Mouse (Mus musculus) mature B cell (primary cell): Measurements from ENCODE around the gene Gsto2.

Source experiments
- in situ Hi-C: fragments of 300-500 bp; cut with MboI; formaldehyde crosslinking; loops from 2 replicates; pipeline ENCODE4 v1.14.3; 2019

Gsto2 gene

GRCm38 (mm10) chr19:47919126-47919965, 54.0 kb downstream of the Gsto2 start, which contains the start of the genes Cfap43 and Itprip:
Gene Cfap43 (minus strand): TSS chr19:47919287.
Gene Itprip (minus strand): TSS chr19:47919299.
- in situ Hi-C loops: no loop called here

GRCm38 (mm10) chr19:47919966-47920375, 54.6 kb downstream of the Gsto2 start:
- in situ Hi-C loops: no loop called here

DNA sequence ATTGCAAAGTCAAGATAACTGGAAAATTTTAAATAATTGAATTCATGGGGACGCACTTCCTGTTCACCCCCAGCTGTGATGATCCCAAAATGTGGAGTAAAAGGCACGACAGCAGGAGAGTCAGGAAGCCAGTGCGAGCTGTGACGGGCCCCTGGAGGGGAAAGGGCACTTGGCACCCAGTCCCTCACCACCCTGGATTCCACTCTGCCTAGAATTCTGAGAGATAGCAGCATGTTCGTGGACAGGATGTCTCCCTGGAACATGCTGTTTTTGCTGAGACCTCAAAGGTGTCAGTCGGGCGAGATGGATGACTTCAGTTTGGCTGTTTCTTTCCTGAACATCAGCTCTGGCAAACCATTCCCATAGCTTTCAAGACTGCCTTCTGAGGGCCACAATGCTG, 60.5 kb downstream of the Gsto2 start:
- in situ Hi-C loops: loop anchor here (5.0 kb wide), 1 partner anchor 44 kb away; no protein-coding TSS in a partner anchor

DNA sequence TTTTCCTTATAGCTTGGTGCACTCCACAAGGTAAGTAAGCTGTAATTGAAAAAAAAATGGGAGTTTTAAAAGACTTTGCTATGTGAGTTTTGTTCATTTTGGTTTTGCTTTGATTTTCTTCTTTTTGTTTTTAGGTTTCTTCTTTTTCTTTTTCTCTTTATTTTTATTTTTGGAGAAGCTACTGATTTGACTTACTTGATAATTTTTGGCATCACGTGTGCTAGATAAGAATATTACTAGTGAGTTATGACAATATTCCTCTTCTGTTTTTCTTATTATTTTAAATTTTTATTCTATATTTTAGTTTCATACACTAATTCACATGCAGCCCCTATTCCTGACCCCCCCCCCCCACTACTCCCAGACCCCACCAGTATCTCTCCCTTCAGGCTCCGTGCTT, 61.7 kb downstream of the Gsto2 start:
- in situ Hi-C loops: loop anchor here (5.0 kb wide), 1 partner anchor 45 kb away; no protein-coding TSS in a partner anchor

- in situ Hi-C loops: loop anchor here (5.0 kb wide), 1 partner anchor 47 kb away; no protein-coding TSS in a partner anchor
Observed at GRCm38 (mm10) chr19:47929043-47929442, 63.7 kb downstream of the Gsto2 start.

DNA sequence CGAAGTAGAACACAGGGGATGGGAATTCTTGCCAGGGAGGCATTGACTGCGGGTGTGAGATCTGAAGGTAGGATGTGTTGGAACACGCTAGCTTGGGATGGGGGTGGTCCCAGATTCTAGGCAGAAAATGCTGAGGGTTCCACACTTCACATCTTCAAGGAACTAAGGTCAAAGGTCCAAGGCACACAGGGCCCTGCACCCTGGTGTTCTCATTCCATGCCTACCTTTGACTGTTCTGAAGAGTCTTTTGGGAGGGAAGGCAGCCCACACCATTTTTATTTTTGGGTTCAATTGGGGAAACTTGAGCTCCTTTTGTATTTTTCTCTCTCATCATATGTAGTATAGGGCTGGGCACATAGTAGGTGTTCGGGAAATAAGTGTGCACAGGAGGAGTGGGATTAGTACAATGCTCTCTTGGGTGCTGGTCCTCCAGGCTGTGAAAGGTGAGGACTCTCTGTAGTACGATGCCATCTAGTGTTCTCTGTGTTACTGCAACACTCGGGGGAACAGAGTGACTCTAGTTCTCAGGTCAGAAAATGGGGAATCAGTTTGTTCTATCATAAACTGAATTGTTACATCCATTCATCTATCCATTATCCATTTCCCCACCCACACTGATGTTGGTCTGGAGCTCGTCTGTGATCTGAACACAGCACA, 66.8 kb downstream of the Gsto2 start:
- in situ Hi-C loops: no loop called here

DNA sequence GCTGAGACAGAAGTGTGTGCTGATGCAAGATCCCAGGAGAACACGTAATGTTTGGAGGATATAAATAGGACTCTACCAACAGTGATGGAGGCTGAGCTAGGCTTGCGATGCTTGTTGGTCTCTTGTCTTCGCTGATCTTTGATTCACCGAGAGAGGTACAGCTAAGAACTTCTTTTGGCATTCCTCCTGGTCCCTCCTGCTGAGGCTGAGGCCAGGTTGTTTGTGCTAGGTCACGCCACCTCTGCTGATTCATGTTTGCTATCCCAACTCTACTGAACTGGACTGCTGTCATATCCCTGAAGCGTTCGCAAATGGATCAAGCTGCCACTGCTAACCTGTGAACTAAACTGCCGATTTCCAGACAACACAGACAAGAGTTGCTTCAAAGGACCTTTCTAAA, 68.8 kb downstream of the Gsto2 start:
- in situ Hi-C loops: no loop called here

DNA sequence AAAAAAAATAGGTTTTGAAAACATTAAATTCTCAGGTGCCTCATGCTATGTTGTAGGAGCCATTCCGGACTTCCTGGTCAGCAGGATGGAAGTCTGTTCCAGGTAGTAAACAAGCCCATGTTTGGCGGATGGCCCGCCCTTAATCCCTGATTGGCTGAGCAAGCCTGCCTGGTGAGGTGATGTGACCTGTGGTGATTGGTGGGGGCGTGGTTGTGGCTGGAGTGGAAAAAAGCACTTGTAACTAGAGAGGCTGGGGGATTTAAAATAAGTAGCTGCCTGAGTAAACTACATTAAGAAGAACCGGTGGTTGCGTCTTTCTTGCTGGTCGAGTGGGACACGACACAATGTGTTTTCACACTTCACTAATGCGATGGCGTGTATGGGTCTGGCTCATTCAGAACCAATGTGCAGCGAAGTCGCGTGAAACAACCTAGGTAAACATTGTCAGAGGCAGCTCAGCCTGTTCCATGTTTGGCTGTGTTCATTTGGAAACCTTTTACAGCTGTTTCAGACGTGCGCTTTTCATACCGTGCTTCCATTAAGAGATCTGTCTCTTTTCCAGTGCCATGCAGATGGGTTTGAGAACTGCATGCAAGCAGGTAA, 69.4 kb downstream of the Gsto2 start:
- in situ Hi-C loops: no loop called here

- in situ Hi-C loops: no loop called here
Observed at GRCm38 (mm10) chr19:47935530-47935929, 70.2 kb downstream of the Gsto2 start.
